Mouse (Mus musculus) neural tube, embryonic 14.5 days (tissue): ENCODE results near the gene Tdrd6. TPM values are rescaled to one million over a fixed set of nuclear protein-coding genes. Genes with fewer than 3 reads are reported as not detected.

Source experiments
- ATAC-seq: fragments of 200-750 bp; cut with Nextera tagmentation; 2 replicates; pipeline ENCODE4 v1.8.0; 2017; ENCODE audit warnings: low read depth, mild to moderate bottlenecking, moderate TSS enrichment, moderate library complexity
- H3K27ac ChIP-seq: fragments of 300-500 bp; sonication (generic); 2 replicates; pipeline ENCODE4 v1.5.1; 2014; ENCODE audit warnings: low read depth, mild to moderate bottlenecking, control low read depth, low read length, moderate library complexity, mixed read lengths
- H3K27me3 ChIP-seq: fragments of 300-500 bp; sonication (generic); 2 replicates; pipeline ENCODE4 v1.6.1; 2014; ENCODE audit warnings: low read length; ENCODE audit not compliant: control insufficient read depth, insufficient read depth
- H3K36me3 ChIP-seq: fragments of 300-500 bp; sonication (generic); 2 replicates; pipeline ENCODE4 v1.6.1; 2014; ENCODE audit warnings: low read length, mixed read lengths; ENCODE audit not compliant: control insufficient read depth, insufficient read depth
- H3K4me1 ChIP-seq: fragments of 300-500 bp; sonication (generic); 2 replicates; pipeline ENCODE4 v1.6.1; 2014; ENCODE audit warnings: low read length; ENCODE audit not compliant: control insufficient read depth, insufficient read depth
- H3K4me2 ChIP-seq: fragments of 300-500 bp; sonication (generic); 2 replicates; pipeline ENCODE4 v1.6.1; 2014; ENCODE audit warnings: mild to moderate bottlenecking, low read depth, low read length, control low read depth
- H3K4me3 ChIP-seq: fragments of 300-500 bp; sonication (generic); 2 replicates; pipeline ENCODE4 v1.5.1; 2014; ENCODE audit warnings: low read depth, low read length, control low read depth, mixed read lengths
- H3K9ac ChIP-seq: fragments of 300-500 bp; sonication (generic); replicated peaks from 2 replicates; pipeline ENCODE4 v1.6.1; 2014; ENCODE audit warnings: low read depth, mild to moderate bottlenecking, control low read depth, low read length, mixed read lengths
- H3K9me3 ChIP-seq: fragments of 300-500 bp; sonication (generic); 2 replicates; pipeline ENCODE4 v1.6.1; 2016; ENCODE audit warnings: low read length; ENCODE audit not compliant: control insufficient read depth
- WGBS: fragments of 180-500 bp; shearing (Covaris S2); extraction: QIAGEN DNeasy Blood & Tissue Kit; methylation state at CpG from one replicate; pipeline ENCODE4 v1.1.7; 2014; 5-methylcytosine and 5-hydroxymethylcytosine counted together
- polyA plus RNA-seq: library from polyadenylated mRNA; unstranded; fragments of >200 nt; fragmentation: Nextera tagmentation; extraction: Ambion mirVana; gene quantifications from 2 replicates; pipeline ENCODE4 v1.2.1, GENCODE M21; 2014

Gene Tdrd6
- polyA plus RNA-seq, 1 experiment from 2014 or later, result 0.24 TPM

GRCm38 (mm10) chr17:43629026-43629495, 1.0 kb downstream of the Tdrd6 start:
- H3K9ac ChIP-seq, result no peak overlapping the region
- peak; percentile 36; the same call in 1 of the 2 replicates for ATAC-seq
- H3K9me3 ChIP-seq, result no peaks in the 10 kb centered on the region; the same call in 1 of the 2 replicates
- H3K4me1 ChIP-seq, result peaks cover 6% of the 10 kb centered on the region; the same call in 1 of the 2 replicates
- no peak overlapping the region for H3K27ac ChIP-seq
- H3K4me2 ChIP-seq, result peak overlapping the region; percentile 84
- WGBS, result 20% methylated on average over 24 of the region's 24 CpGs
- peaks cover 15% of the 10 kb centered on the region; the same call in 1 of the 2 replicates for H3K27me3 ChIP-seq
- H3K36me3 ChIP-seq, result no peaks in the 10 kb centered on the region
- H3K4me3 ChIP-seq, result peak overlapping the region; percentile 44

GRCm38 (mm10) chr17:43628246-43628645, 1.9 kb downstream of the Tdrd6 start:
- H3K4me2 ChIP-seq, result no peak overlapping the region
- H3K9me3 ChIP-seq, result no peaks in the 10 kb centered on the region; the same call in 1 of the 2 replicates
- H3K27ac ChIP-seq, result no peak overlapping the region
- WGBS, result 91% methylated on average over 10 of the region's 10 CpGs
- no peak overlapping the region for H3K9ac ChIP-seq
- no peak overlapping the region for H3K4me3 ChIP-seq
- peaks cover 15% of the 10 kb centered on the region; the same call in 1 of the 2 replicates for H3K27me3 ChIP-seq
- no peaks in the 10 kb centered on the region for H3K36me3 ChIP-seq
- peaks cover 6% of the 10 kb centered on the region; the same call in 1 of the 2 replicates for H3K4me1 ChIP-seq
- no peak for ATAC-seq

- Histone ChIP-seq H3K4me2 (no peak overlapping the region), H3K4me1 (no peaks in the 10 kb centered on the region), H3K4me3 (no peak overlapping the region), H3K27ac (no peak overlapping the region), H3K27me3 (no peaks in the 10 kb centered on the region), H3K9ac (no peak overlapping the region), H3K9me3 (no peaks in the 10 kb centered on the region; the same call in 1 of the 2 replicates), H3K36me3 (no peaks in the 10 kb centered on the region)
- 91% methylated on average over 10 of the region's 10 CpGs for WGBS
- ATAC-seq, result no peak
Measured at GRCm38 (mm10) chr17:43622076-43622475, 8.0 kb downstream of the Tdrd6 start.

- H3K4me2 ChIP-seq, result no peak overlapping the region
- no peak overlapping the region for H3K27ac ChIP-seq
- ATAC-seq, result no peak
- WGBS, result 92% methylated on average over 9 of the region's 9 CpGs
- no peaks in the 10 kb centered on the region for H3K36me3 ChIP-seq
- H3K4me1 ChIP-seq, result no peaks in the 10 kb centered on the region
- no peak overlapping the region for H3K9ac ChIP-seq
- no peak overlapping the region for H3K4me3 ChIP-seq
- no peaks in the 10 kb centered on the region for H3K27me3 ChIP-seq
- H3K9me3 ChIP-seq, result no peaks in the 10 kb centered on the region
Measured at GRCm38 (mm10) chr17:43619156-43619555, 10.9 kb downstream of the Tdrd6 start.

GRCm38 (mm10) chr17:43612221-43612620, 17.9 kb downstream of the Tdrd6 start:
- no peak overlapping the region for H3K4me2 ChIP-seq
- H3K9ac ChIP-seq, result no peak overlapping the region
- no peaks in the 10 kb centered on the region for H3K27me3 ChIP-seq
- H3K4me1 ChIP-seq, result no peaks in the 10 kb centered on the region
- H3K27ac ChIP-seq, result no peak overlapping the region
- no peak for ATAC-seq
- 80% methylated on average over 3 of the region's 3 CpGs for WGBS
- no peaks in the 10 kb centered on the region for H3K9me3 ChIP-seq
- H3K4me3 ChIP-seq, result no peak overlapping the region
- H3K36me3 ChIP-seq, result no peaks in the 10 kb centered on the region

- no peaks in the 10 kb centered on the region for H3K27me3 ChIP-seq
- no peak overlapping the region for H3K4me2 ChIP-seq
- ATAC-seq, result peak; percentile 78
- no peak overlapping the region for H3K4me3 ChIP-seq
- H3K9ac ChIP-seq, result no peak overlapping the region
- WGBS, result 21% methylated on average over 7 of the region's 7 CpGs
- no peaks in the 10 kb centered on the region for H3K9me3 ChIP-seq
- no peaks in the 10 kb centered on the region for H3K36me3 ChIP-seq
- no peaks in the 10 kb centered on the region for H3K4me1 ChIP-seq
- no peak overlapping the region for H3K27ac ChIP-seq
Measured at GRCm38 (mm10) chr17:43611586-43611985, 18.5 kb downstream of the Tdrd6 start.

- no peaks in the 10 kb centered on the region for H3K27me3 ChIP-seq
- H3K4me1 ChIP-seq, result no peaks in the 10 kb centered on the region
- no peak overlapping the region for H3K4me2 ChIP-seq
- no peaks in the 10 kb centered on the region for H3K9me3 ChIP-seq
- no peak overlapping the region for H3K27ac ChIP-seq
- H3K36me3 ChIP-seq, result no peaks in the 10 kb centered on the region
- H3K9ac ChIP-seq, result no peak overlapping the region
- H3K4me3 ChIP-seq, result no peak overlapping the region
- 15% methylated on average over 3 of the region's 3 CpGs for WGBS
- no peak for ATAC-seq
Measured at GRCm38 (mm10) chr17:43606704-43607103, 23.4 kb downstream of the Tdrd6 start.

GRCm38 (mm10) chr17:43598706-43599105, 31.4 kb downstream of the Tdrd6 start:
- no peaks in the 10 kb centered on the region for H3K9me3 ChIP-seq
- no peaks in the 10 kb centered on the region for H3K36me3 ChIP-seq
- no peak overlapping the region for H3K4me3 ChIP-seq
- WGBS, result 74% methylated on average over 4 of the region's 4 CpGs
- no peaks in the 10 kb centered on the region for H3K27me3 ChIP-seq
- no peak overlapping the region for H3K9ac ChIP-seq
- no peak overlapping the region for H3K4me2 ChIP-seq
- no peaks in the 10 kb centered on the region for H3K4me1 ChIP-seq
- ATAC-seq, result no peak
- no peak overlapping the region for H3K27ac ChIP-seq

GRCm38 (mm10) chr17:43597742-43598141, 32.4 kb downstream of the Tdrd6 start:
- WGBS, result 96% methylated on average over 2 of the region's 2 CpGs
- Histone ChIP-seq H3K27ac (no peak overlapping the region), H3K27me3 (no peaks in the 10 kb centered on the region), H3K4me3 (no peak overlapping the region), H3K9ac (no peak overlapping the region), H3K4me1 (no peaks in the 10 kb centered on the region), H3K36me3 (no peaks in the 10 kb centered on the region), H3K9me3 (no peaks in the 10 kb centered on the region), H3K4me2 (no peak overlapping the region)
- no peak for ATAC-seq
